Mouse (Mus musculus): ENCODE data around the gene Lmcd1. TPM values are rescaled to one million over a fixed set of nuclear protein-coding genes. Genes with fewer than 3 reads are reported as not detected.

The Lmcd1 gene
- polyA plus RNA-seq, 1 experiment from 2014 or later: 20.0 TPM

Other genes starting within 250 kb of the Lmcd1 start
- 3.2 and 3.7 TPM in 2 replicates for gene Ssu2, start 114.3 kb downstream of the Lmcd1 start, polyA plus RNA-seq (2014; fragmentation: Nextera tagmentation; extraction: Ambion mirVana)
- 0.31 and 0.56 TPM in 2 replicates for gene Cav3, start 185.7 kb downstream of the Lmcd1 start, polyA plus RNA-seq (2014; fragmentation: Nextera tagmentation; extraction: Ambion mirVana)
- gene Oxtr, start 216.2 kb downstream of the Lmcd1 start, polyA plus RNA-seq (2014; fragmentation: Nextera tagmentation; extraction: Ambion mirVana): 4.0 and 8.2 TPM in 2 replicates

Data from kidney, embryonic 14.5 days (tissue).